Mouse (Mus musculus) embryo, embryonic 11.5 days (tissue): ENCODE measurements around the gene Hck.

Experiments used
- DNase-seq: peaks from one replicate; pipeline ENCODE4 v3.0.0-alpha.2; 2012; ENCODE audit warnings: low read depth, low spot score

Hck gene

GRCm38 (mm10) chr2:153108313-153109264, at the start of gene Hck:
Gene Hck (plus strand): TSS chr2:153108468.
- DNase-seq: no peak

GRCm38 (mm10) chr2:153060216-153060615, 48.1 kb upstream of the Hck start:
- no peak for DNase-seq

- DNase-seq: no peak
Observed at GRCm38 (mm10) chr2:153063394-153063793, 44.9 kb upstream of the Hck start.

GRCm38 (mm10) chr2:153064190-153064970, 43.9 kb upstream of the Hck start:
- no peak for DNase-seq

GRCm38 (mm10) chr2:153065747-153066508, 42.3 kb upstream of the Hck start, which contains the start of gene Ccm2l:
Gene Ccm2l (plus strand): TSS chr2:153065955.
- no peak for DNase-seq

GRCm38 (mm10) chr2:153066991-153067390, 41.3 kb upstream of the Hck start:
- DNase-seq: no peak

- DNase-seq: no peak
Observed at GRCm38 (mm10) chr2:153070762-153071490, 37.3 kb upstream of the Hck start.

- no peak for DNase-seq
Observed at GRCm38 (mm10) chr2:153071491-153072184, 36.6 kb upstream of the Hck start.

- no peak for DNase-seq
Observed at GRCm38 (mm10) chr2:153074651-153075050, 33.6 kb upstream of the Hck start.

- no peak for DNase-seq
Observed at GRCm38 (mm10) chr2:153075961-153076360, 32.3 kb upstream of the Hck start.

- DNase-seq: peak; percentile 88
Observed at GRCm38 (mm10) chr2:153080841-153081523, 27.3 kb upstream of the Hck start.

GRCm38 (mm10) chr2:153081866-153082265, 26.4 kb upstream of the Hck start:
- DNase-seq: no peak

GRCm38 (mm10) chr2:153083275-153083674, 25.0 kb upstream of the Hck start:
- DNase-seq: no peak

- no peak for DNase-seq
Observed at GRCm38 (mm10) chr2:153083824-153084223, 24.4 kb upstream of the Hck start.

GRCm38 (mm10) chr2:153084261-153084976, 23.8 kb upstream of the Hck start:
- no peak for DNase-seq

- DNase-seq: no peak
Observed at GRCm38 (mm10) chr2:153085556-153085955, 22.7 kb upstream of the Hck start.

- no peak for DNase-seq
Observed at GRCm38 (mm10) chr2:153086166-153086565, 22.1 kb upstream of the Hck start.

- DNase-seq: no peak
Observed at GRCm38 (mm10) chr2:153087091-153087490, 21.2 kb upstream of the Hck start.

- DNase-seq: no peak
Observed at GRCm38 (mm10) chr2:153089316-153089715, 19.0 kb upstream of the Hck start.
